Mouse (Mus musculus) adrenal gland, postnatal 25 days (tissue): ENCODE data around the gene Sept9. TPM values are rescaled to one million over a fixed set of nuclear protein-coding genes. Genes with fewer than 3 reads are reported as not detected.

ENCODE experiments used
- DNase-seq: peaks from one replicate; pipeline ENCODE4 v3.0.0; 2021; ENCODE audit warnings: mixed read lengths
- total RNA-seq: library from RNA; stranded (reverse); gene quantifications from 2 replicates; pipeline ENCODE4 v1.2.3, GENCODE M21; 2021

Gene Sept9
- total RNA-seq, 1 experiment from 2014 or later, result 148 TPM

DNA sequence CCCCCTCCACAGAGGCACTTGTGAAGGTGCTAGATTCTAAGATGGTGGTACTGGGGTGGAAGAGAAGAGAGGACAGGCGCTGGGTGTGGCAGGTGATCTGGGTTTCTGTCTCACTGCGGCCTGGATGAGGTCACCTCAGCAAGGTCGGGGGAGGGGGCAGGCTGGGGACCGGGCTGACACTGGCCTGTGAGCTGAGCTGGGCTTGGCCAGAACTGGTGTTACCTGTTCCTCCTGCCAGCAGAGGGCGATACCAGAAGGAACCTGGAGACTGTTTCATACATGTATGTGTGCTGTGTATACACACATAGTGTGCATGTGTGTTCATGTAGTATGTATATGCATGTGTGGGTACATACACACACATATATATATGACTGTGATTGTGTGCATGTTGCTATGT, 23.2 kb upstream of the Sept9 start:
- DNase-seq, result peak; percentile 63

DNA sequence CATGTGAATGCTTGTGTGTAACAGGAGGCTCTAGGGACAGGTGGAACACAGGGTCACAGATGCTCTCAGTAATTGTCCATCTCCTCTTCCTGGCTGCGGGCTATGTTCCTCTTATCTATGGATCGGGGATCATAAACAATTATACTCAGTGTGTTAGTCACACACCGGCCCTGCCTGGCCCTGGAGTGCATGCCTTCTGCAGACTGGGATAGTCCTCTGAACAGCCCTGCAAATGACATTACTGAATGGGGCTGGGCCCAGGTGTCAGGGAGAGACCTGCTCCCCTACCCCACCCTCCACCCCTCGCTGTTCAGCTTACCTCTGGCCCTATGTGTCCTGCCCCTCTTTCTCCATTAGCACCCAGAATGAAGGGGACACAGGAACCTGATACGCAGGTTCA, 22.6 kb upstream of the Sept9 start:
- no peak for DNase-seq

- DNase-seq, result peak; percentile 94
Measured at GRCm38 (mm10) chr11:117177303-117177979, 22.0 kb upstream of the Sept9 start.

DNA sequence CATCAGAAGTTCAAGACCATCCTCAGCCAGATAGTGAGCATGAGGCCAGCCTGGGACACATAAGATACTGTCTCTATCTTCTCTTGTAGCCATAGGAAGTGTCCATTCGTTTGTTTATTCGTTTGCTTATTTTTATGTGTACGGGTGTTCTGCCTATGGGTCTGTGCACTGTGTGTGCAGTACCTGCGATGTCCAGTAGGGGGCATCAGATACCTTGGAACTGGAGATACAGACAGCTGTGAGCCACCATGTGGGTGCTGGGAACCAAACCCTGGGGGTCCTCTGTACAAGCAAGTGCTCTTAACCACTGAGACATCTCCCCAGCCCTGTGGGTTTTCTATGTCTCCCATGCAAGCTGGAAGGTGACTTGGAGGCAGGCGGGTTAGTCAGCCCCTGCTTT, 19.6 kb upstream of the Sept9 start:
- DNase-seq, result no peak

GRCm38 (mm10) chr11:117182808-117183207, 16.7 kb upstream of the Sept9 start:
- no peak for DNase-seq

DNA sequence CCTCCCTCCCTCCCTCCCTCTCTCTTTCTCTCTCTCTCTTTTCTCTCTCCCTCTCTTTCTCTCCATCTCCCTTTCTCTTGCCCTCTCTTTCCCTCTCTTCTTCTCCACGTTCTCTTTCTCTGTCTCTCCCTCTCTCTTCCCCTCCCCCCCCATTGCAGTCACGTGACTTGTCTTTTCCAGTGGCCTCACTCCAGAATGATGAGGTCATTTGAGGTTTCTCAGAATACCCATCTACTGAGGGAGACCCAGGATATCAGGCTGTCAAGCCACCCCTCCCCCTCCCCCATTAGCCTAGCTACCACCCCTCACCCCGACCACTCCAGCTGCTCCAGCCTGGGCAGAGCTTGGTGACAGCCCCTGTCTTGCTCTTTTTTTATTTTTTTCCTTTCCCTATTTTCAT, 16.2 kb upstream of the Sept9 start:
- no peak for DNase-seq

DNA sequence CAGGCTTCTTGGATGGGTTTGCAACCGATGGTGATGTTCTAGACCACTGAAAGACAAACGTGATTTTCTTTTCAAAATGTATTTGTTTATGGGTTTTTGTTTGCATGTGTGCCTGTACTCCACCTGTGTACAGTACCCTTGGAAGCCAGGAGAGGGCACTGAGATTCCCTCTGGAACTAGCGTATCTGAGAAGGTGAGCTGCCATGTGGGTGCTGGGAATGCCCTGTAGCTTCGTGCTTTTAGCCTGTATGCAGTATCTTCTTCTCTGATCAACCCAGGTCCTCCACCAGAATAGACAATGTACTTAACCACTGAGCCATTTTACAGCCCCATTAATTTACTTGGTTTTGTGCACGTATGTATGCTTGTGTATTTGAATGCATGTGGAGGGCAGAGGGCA, 15.6 kb upstream of the Sept9 start:
- DNase-seq, result no peak

DNA sequence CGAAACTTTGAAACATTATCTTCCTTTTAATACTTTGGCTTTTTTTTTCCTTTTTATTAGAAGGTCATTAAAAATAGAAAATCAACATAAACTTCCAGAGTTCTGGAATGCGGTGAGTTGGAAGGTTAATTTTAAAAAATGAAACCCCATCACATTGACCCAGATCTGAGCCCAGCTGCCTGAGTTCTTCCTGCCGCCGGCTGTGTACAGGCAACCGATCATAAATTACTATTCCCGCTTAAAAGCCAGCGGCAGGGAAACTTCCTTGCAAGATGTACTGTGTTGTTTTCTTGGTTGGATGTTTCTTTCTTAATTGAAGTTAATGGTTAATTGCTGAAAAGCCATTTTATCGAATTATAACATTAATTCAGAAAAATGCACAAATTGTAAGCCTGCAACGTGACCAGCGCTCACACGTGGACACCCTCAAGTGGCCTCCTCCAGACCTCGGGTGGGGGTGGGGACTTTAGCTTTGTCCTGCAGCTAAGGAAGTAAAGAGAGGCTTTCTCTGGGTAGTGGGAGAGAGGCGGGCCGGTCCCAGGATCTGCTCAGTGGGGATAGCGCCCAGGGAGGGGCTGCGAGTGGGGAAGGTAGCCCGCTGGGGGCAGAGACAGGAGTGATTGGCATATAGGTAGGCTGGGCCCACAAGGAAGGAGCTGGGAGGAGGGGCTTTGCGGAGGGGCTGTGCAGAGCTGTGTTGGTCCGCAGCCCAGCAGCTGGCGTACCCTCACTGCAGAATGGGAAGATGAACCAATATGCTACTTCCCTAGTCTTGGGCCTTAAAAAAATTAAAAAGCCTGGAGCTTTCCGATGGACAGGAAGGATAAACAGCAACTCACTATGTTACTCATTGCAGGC, 14.2 kb upstream of the Sept9 start:
- DNase-seq, result no peak

- no peak for DNase-seq
Measured at GRCm38 (mm10) chr11:117191524-117191923, 7.9 kb upstream of the Sept9 start.

- DNase-seq, result no peak
Measured at GRCm38 (mm10) chr11:117194475-117194937, 5.0 kb upstream of the Sept9 start.

DNA sequence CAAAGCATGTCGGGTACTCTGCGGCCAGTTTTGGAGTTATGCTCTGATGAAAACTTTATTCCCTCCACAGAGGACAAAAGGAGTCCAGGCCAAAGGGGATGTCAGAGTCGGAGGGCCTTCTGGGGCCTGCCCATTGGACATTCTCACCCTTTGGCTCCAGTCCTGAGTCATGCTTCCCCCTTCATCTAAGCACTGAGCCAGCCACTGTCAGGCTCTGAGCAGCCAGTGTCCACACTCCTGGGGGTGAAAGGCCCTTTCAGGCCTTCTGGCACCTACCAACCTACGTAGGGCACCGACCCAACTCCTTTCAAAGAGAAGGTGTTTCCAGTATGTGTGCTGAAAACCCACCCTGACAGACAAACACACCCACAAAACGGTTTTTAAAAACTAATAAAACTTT, 3.8 kb upstream of the Sept9 start:
- no peak for DNase-seq

- no peak for DNase-seq
Measured at GRCm38 (mm10) chr11:117196681-117197080, 2.8 kb upstream of the Sept9 start.

- no peak for DNase-seq
Measured at GRCm38 (mm10) chr11:117198122-117198521, 1.3 kb upstream of the Sept9 start.

GRCm38 (mm10) chr11:117201846-117202245, 2.4 kb downstream of the Sept9 start:
- no peak for DNase-seq

DNA sequence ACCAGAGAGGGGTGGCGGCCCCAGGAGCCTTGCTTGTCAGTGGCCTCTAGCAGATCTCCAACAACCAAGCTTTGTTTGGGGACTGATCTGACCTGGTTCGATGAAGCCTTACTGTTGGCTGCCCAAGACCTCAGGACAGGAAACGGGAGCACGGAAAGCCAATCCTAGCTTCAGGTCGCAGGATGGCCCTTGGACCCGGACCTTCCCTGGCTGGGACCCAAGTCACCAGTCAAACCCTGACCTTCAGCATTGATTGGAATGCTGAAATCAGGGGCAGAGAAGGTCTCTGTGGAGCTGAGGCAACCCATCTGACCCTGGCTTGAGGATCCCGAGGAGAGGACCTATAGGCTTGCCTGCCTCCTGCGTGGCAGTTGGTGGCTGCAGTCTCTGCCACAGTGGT, 5.1 kb downstream of the Sept9 start:
- DNase-seq, result no peak

DNA sequence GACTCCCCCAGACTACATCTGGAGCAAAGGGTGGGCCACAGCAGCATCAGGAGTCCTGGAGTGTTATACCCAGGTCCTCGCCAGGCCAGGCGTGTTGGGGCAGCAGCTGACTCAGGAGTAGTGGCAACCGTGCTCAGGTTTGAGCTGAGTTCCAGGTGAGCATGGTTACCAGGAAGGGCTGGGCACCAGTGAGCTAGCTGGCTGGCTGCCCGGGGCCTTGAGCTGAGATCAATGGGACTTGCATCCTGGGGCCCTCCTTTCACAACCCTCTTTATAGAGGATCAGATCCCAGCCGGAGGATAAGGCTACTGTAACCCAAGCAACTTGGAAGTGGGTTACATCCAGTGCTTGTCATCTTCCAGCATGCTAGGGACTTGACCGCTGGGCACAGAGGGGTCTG, 5.6 kb downstream of the Sept9 start:
- peak; percentile 45 for DNase-seq

DNA sequence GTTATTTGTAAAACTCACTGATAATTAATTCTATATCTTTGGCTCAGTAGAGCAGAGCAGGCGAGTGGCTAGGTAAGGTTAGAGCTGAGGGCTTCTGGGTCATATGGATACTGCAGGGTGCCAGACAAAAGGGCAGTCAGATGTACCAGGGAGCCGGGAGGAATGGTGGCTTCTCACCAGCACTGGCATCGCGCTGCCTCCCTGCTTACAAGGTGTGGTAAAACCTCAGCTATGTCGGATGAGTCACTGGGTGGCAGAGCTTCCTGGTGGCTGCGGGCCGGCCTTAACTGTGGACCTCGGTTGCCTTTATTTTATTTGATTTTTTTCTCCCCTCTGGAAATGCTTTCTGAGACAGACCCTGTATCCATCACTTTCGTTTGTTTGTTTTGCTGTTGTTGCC, 6.0 kb downstream of the Sept9 start:
- DNase-seq, result no peak

- no peak for DNase-seq
Measured at GRCm38 (mm10) chr11:117207436-117207835, 8.0 kb downstream of the Sept9 start.

DNA sequence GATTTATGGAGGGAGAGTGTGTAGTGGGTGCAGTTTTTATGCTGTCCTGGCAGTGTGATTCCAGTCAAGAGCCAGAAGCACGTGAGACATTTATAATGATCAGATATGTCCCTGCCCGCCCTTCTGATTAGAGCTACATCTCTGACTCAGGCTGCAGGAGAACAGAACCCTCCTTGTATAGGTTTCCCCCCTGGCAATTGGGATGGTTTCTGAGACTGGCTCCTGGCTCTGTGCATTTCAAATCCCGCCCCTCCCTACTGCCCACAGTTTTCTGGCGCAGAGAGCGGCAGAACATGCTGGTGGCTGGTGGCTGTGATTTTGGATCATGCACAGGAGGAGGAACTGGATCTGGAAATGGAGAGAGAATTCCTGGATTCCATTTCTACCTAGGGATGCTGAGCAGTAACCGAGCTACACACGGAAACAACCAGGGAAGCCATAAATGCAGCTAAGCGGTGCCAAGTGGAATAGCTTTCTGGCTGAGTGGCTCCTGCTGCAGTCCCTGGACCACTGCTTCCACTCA, 8.8 kb downstream of the Sept9 start:
- DNase-seq, result no peak

DNA sequence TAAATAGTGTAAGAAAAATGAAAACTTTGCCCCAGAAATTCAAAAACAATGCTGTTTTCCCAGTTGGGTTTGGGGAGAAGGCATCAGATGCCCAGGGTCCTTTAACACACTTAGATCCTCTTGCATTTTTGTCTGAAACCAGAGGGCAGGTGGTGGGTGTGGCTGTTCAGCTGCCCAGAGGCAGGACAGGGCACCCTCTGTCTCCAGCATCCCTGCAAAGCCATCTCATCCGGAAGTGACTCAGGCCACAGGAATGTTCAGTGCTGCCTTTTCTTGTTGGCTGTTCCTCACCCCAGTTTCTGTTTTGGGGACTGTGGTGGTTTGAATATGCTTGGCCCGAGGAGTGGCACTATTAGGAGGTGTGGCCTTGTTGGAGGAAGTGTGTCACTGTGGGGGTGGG, 17.3 kb downstream of the Sept9 start:
- no peak for DNase-seq

GRCm38 (mm10) chr11:117218070-117218469, 18.6 kb downstream of the Sept9 start:
- no peak for DNase-seq

DNA sequence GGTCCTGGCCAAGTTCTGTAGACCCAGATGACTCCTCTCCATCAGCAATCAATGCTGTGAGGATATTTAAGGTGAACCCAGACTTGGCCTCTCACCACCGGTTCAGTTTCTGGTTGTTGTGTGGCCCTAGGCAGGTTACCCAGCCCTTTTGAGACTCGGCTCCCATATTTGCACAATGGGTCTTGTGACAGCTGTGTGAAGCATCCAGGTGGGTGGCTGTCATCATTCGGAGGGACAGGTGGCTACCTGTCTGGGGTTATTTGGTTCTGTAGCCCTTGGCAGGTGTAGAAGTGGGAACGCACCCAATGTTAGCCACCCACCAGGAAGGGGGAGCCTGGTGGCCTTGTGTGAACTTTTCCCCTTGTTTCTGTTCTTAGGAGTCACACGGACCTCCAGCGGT, 19.0 kb downstream of the Sept9 start:
- no peak for DNase-seq

DNA sequence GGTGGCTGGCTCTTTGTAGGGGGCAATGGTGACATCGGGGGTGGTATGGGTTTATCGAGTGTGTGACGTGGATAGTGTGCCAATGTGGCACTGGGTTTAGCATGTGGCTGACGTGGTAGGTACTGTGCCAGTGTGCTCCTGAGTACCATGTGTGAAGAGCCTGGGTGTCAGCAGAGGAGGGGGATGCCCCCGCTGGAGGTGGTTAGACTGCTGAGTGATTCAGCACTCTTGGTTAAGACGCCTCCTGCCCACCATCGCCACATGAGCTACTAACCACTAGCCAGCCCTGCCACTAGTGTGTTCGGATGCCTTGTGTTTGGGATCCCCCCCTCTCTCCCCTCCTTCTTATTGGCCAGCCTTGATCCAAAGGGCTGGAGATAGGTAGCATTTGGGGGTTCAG, 21.3 kb downstream of the Sept9 start:
- DNase-seq, result no peak

DNA sequence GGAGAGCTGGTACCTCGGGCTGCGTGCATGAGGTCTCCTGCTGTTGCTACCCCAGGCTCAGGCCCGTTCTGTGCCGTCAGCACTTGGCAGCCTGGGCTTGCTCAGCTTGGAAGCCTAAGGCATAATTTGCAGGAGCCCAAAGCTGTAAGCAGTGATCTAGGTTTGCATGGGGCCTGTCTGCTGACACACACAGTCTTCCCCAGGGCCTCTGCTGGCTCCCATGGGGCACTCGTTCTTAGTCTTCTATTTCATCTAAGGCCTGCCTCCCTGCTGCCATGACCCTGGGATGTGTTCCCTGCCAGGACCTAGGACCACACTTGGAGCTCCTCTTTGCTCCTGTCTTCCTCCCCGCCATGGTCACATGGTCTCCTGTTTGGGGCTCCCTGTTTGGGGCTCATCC, 21.7 kb downstream of the Sept9 start:
- DNase-seq, result peak; percentile 21
